Mouse (Mus musculus): ENCODE measurements at regions not wholly inside any gene's neighbourhood (a gene's known extent, or its start where the extent isn't known, plus 50 kb on each side); places are given as distances from the start of the nearest gene placed in this dataset.

GRCm38 (mm10) chr3:133645604-133646003 lies 100.7 kb upstream of the Tet2 start:
- no peak for TF ChIP-seq CTCF (IDR thresholded peaks at IDR 0.05; ENCODE audit: insufficient read depth, low read depth, low read length)
- no peak for TF ChIP-seq POLR2A (IDR thresholded peaks at IDR 0.05; ENCODE audit: insufficient read depth, low read depth, low read length)

Measured in olfactory bulb, adult 2 months (tissue).